In the genomic region with DNA sequence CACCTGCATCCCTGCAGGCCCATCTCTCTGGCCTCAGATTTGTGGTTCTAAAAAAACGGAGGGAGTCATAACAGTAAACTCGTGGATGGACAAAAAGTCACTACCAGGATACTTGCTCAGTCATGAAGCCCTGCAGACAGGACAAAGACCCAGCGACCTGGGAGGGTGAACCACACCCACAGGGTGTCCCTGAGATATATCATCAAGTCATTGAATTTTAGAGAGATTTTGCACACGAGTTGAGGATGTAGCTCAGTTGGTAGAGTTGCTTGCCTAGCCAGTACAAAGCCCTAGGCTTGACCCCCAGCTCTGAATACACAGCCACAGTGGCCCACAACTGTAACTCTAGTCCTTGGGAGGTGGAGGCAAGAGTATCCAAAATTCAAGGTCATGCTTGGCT, we compare ENCODE assay signal across 23 mouse cellular contexts. TPM values are rescaled to one million over a fixed set of nuclear protein-coding genes. Genes with fewer than 3 reads are reported as not detected.
DNase-seq lines count a peak whose midpoint lies in the region; ATAC-seq and TF ChIP-seq lines count a peak whose summit lies in the region.
"Had no signal": no experiment of that assay in that cellular context is flagged by ENCODE, and none has a peak within 500 bp of the region (broad histone marks: within the 10 kb centered on the region; RNA-seq: fewer than 3 reads in every experiment).

No protein-coding gene starts in this region.

- no peak for ATAC-seq in heart, embryonic 11.5 days (replicated peaks; ENCODE audit: insufficient number of reproducible peaks, low FRiP score, low TSS enrichment)
- ATAC-seq in kidney, embryonic 14.5 days (ENCODE audit: low FRiP score, low TSS enrichment), result no peak
- ATAC-seq in embryonic facial prominence, embryonic 13.5 days (ENCODE audit: insufficient number of reproducible peaks, insufficient read depth, low FRiP score, low TSS enrichment, low read depth), result no peak
- no peak for ATAC-seq in erythroid progenitor cell, adult 5-6 weeks (replicated peaks; ENCODE audit: low FRiP score, poor library complexity, severe bottlenecking)

- no peaks in the 10 kb centered on the region for H3K36me3 ChIP-seq in heart, embryonic 11.5 days (ENCODE audit: control insufficient read depth, insufficient read depth, low read length)
- no peaks in the 10 kb centered on the region for H3K36me3 ChIP-seq in kidney, embryonic 14.5 days (ENCODE audit: control insufficient read depth, insufficient read depth, low read length)
- no peaks in the 10 kb centered on the region for H3K36me3 ChIP-seq in ES-Bruce4 (ENCODE audit: control insufficient read depth, insufficient read depth, low read length, poor library complexity, severe bottlenecking)
- H3K36me3 ChIP-seq in embryonic facial prominence, embryonic 13.5 days, result no peaks in the 10 kb centered on the region
- H3K36me3 ChIP-seq: G1E; liver, embryonic 13.5 days; midbrain, embryonic 12.5 days had no signal

- no peak for TF ChIP-seq EP300 in ES-Bruce4 (IDR thresholded peaks at IDR 0.05; ENCODE audit: insufficient read depth, low read depth, low read length)

- WGBS in heart, embryonic 11.5 days (ENCODE audit: insufficient replicate concordance), result 74% methylated on average over 4 of the region's 4 CpGs
- WGBS in kidney, embryonic 14.5 days, result 66% methylated on average over 4 of the region's 4 CpGs
- 81% methylated on average over 4 of the region's 4 CpGs for WGBS in embryonic facial prominence, embryonic 13.5 days

- no peak overlapping the region for H3K4me2 ChIP-seq in heart, embryonic 11.5 days
- H3K4me2 ChIP-seq in kidney, embryonic 14.5 days (replicated peaks; ENCODE audit: low read depth, low read length), result no peak overlapping the region
- no peak overlapping the region for H3K4me2 ChIP-seq in embryonic facial prominence, embryonic 13.5 days
- H3K4me2 ChIP-seq: liver, embryonic 13.5 days; midbrain, embryonic 12.5 days had no signal

- intact Hi-C loops in heart, postnatal 10 days (cut with DNase I), result no loop called here

- no peak for DNase-seq in heart, postnatal 10 days
- no peak for DNase-seq in kidney, adult 8-10 months
- DNase-seq in layer of hippocampus, postnatal 25 days (ENCODE audit: extremely low spot score in 1 of 2, low spot score in 1 of 2), result no peak
- DNase-seq: adrenal gland, adult 8-10 months; B cell, adult 2 months; cerebellum, adult 8-10 months; gastrocnemius, postnatal 36 days; kidney, postnatal 10 days; liver, embryonic 13.5 days had no signal

- TF ChIP-seq CTCF in ES-Bruce4 (IDR thresholded peaks at IDR 0.05; ENCODE audit: low read depth, low read length), result no peak

- no peak overlapping the region for H3K4me3 ChIP-seq in heart, embryonic 11.5 days (ENCODE audit: low read depth, low read length)
- no peak overlapping the region for H3K4me3 ChIP-seq in kidney, embryonic 14.5 days (ENCODE audit: low read length)
- H3K4me3 ChIP-seq in ES-Bruce4 (ENCODE audit: low read depth, low read length), result no peak overlapping the region
- no peak overlapping the region for H3K4me3 ChIP-seq in embryonic facial prominence, embryonic 13.5 days
- H3K4me3 ChIP-seq: liver, embryonic 13.5 days; midbrain, embryonic 12.5 days had no signal

- H3K4me1 ChIP-seq in heart, embryonic 11.5 days (ENCODE audit: control insufficient read depth, insufficient read depth, low read length), result peaks cover 17% of the 10 kb centered on the region
- H3K4me1 ChIP-seq in kidney, embryonic 14.5 days (ENCODE audit: control insufficient read depth, insufficient read depth, low read length), result peaks cover 20% of the 10 kb centered on the region; the same call in 1 of the 2 replicates
- H3K4me1 ChIP-seq in ES-Bruce4 (ENCODE audit: control insufficient read depth, insufficient read depth, low read length), result peaks cover 5% of the 10 kb centered on the region
- peaks cover 26% of the 10 kb centered on the region for H3K4me1 ChIP-seq in embryonic facial prominence, embryonic 13.5 days

- H3K9me3 ChIP-seq in heart, embryonic 11.5 days (replicated peaks; ENCODE audit: control insufficient read depth, low read length), result no peaks in the 10 kb centered on the region
- H3K9me3 ChIP-seq in kidney, embryonic 14.5 days (ENCODE audit: control insufficient read depth, low read length), result no peaks in the 10 kb centered on the region
- H3K9me3 ChIP-seq in ES-Bruce4 (replicated peaks; ENCODE audit: control insufficient read depth, insufficient read depth, low read length, poor library complexity, severe bottlenecking), result no peaks in the 10 kb centered on the region
- no peaks in the 10 kb centered on the region for H3K9me3 ChIP-seq in embryonic facial prominence, embryonic 13.5 days
- H3K9me3 ChIP-seq: G1E; liver, embryonic 13.5 days; midbrain, embryonic 12.5 days had no signal

- no peak overlapping the region for H3K9ac ChIP-seq in heart, embryonic 11.5 days (ENCODE audit: low read depth, low read length)
- no peak overlapping the region for H3K9ac ChIP-seq in kidney, embryonic 14.5 days (ENCODE audit: low read depth, low read length)
- no peak overlapping the region for H3K9ac ChIP-seq in ES-Bruce4 (ENCODE audit: low read depth, poor library complexity, severe bottlenecking)
- no peak overlapping the region for H3K9ac ChIP-seq in embryonic facial prominence, embryonic 13.5 days
- H3K9ac ChIP-seq: liver, embryonic 13.5 days; midbrain, embryonic 12.5 days had no signal

- no peaks in the 10 kb centered on the region for H3K27me3 ChIP-seq in heart, embryonic 11.5 days (ENCODE audit: control insufficient read depth, insufficient read depth, low read length)
- H3K27me3 ChIP-seq in kidney, embryonic 14.5 days (ENCODE audit: control insufficient read depth, insufficient read depth, low read length), result no peaks in the 10 kb centered on the region
- H3K27me3 ChIP-seq in ES-Bruce4 (ENCODE audit: control insufficient read depth, insufficient read depth, low read length, poor library complexity, severe bottlenecking), result no peaks in the 10 kb centered on the region
- no peaks in the 10 kb centered on the region for H3K27me3 ChIP-seq in embryonic facial prominence, embryonic 13.5 days
- H3K27me3 ChIP-seq: liver, embryonic 13.5 days; midbrain, embryonic 12.5 days had no signal

- TF ChIP-seq POLR2A in ES-Bruce4 (IDR thresholded peaks at IDR 0.05; ENCODE audit: insufficient read depth, low read length), result no peak

- H3K27ac ChIP-seq in heart, embryonic 11.5 days (ENCODE audit: low read depth, low read length), result peak overlapping the region; percentile 46; the same call in 1 of the 2 replicates
- peak overlapping the region; percentile 30; the same call in 1 of the 2 replicates for H3K27ac ChIP-seq in kidney, embryonic 14.5 days (ENCODE audit: low read depth, low read length)
- peak overlapping the region; percentile 31 for H3K27ac ChIP-seq in ES-Bruce4 (ENCODE audit: insufficient read depth, low read length)
- H3K27ac ChIP-seq in embryonic facial prominence, embryonic 13.5 days, result peak overlapping the region; percentile 28; the same call in 1 of the 2 replicates
- H3K27ac ChIP-seq: liver, embryonic 13.5 days; midbrain, embryonic 12.5 days had no signal

RNA-seq across cellular contexts. Expression of gene Hspg2, which starts 7.4 kb away (rescaled TPM):
- 55.5 and 56.4 TPM in 2 replicates for polyA plus RNA-seq in heart, embryonic 11.5 days (2014; fragmentation: Nextera tagmentation; extraction: Ambion mirVana)
- 100 to 1,000 TPM; 524 to 560 TPM for total RNA-seq in heart, postnatal 10 days (2021)
- 39.6 and 56.2 TPM in 2 replicates for polyA plus RNA-seq in kidney, embryonic 14.5 days (2014; fragmentation: Nextera tagmentation; extraction: Ambion mirVana)
- polyA plus RNA-seq in ES-Bruce4 (2011; ENCODE audit: insufficient read depth, insufficient read length, low read depth, missing spikeins), result 147 and 184 TPM in 2 replicates
- 28.2 and 30.0 TPM in 2 replicates for polyA plus RNA-seq in embryonic facial prominence, embryonic 13.5 days (2015; fragmentation: Nextera tagmentation; extraction: Ambion mirVana)
- total RNA-seq in erythroid progenitor cell, adult 5-6 weeks (2015; ENCODE audit: low replicate concordance), result not detected in 2 replicates
- 0.13 TPM in 1 of 2 replicates, not detected in the other for total RNA-seq in erythroid progenitor cell, adult 5-6 weeks (2017; ENCODE audit: low replicate concordance)
- total RNA-seq in layer of hippocampus, postnatal 25 days (2021), result 10 to 100 TPM in 1 of 2 experiments, 1 to 10 TPM in 1; 5.6 to 10.8 TPM
- polyA plus RNA-seq: G1E had no signal

RNA-seq across cellular contexts. Expression of gene 1700013G24Rik, which starts 8.1 kb away (rescaled TPM):
- polyA plus RNA-seq in heart, embryonic 11.5 days (2014; fragmentation: Nextera tagmentation; extraction: Ambion mirVana), result not detected in 2 replicates
- total RNA-seq in heart, postnatal 10 days (2021), result not detected
- polyA plus RNA-seq in kidney, embryonic 14.5 days (2014; fragmentation: Nextera tagmentation; extraction: Ambion mirVana), result not detected in 2 replicates
- polyA plus RNA-seq in ES-Bruce4 (2011; ENCODE audit: insufficient read depth, insufficient read length, low read depth, missing spikeins), result not detected in 2 replicates
- polyA plus RNA-seq in embryonic facial prominence, embryonic 13.5 days (2015; fragmentation: Nextera tagmentation; extraction: Ambion mirVana), result not detected in 2 replicates
- total RNA-seq in erythroid progenitor cell, adult 5-6 weeks (2015; ENCODE audit: low replicate concordance), result not detected in 2 replicates
- not detected in 2 replicates for total RNA-seq in erythroid progenitor cell, adult 5-6 weeks (2017; ENCODE audit: low replicate concordance)
- not detected for total RNA-seq in layer of hippocampus, postnatal 25 days (2021)
- total RNA-seq: adrenal gland, adult 8-10 months; gastrocnemius, postnatal 36 days; layer of hippocampus, postnatal 10 days; left cerebral cortex, postnatal 25 days had no signal
- polyA plus RNA-seq: brain, embryonic 14.5 days; frontal cortex, adult 2 months; G1E; liver, embryonic 13.5 days; midbrain, embryonic 12.5 days; small intestine, adult 2 months; stomach, embryonic 14.5 days; thymus, postnatal 0 days had no signal

RNA-seq across cellular contexts. Expression of gene Cela3b, which starts 30.9 kb away (rescaled TPM):
- not detected in 2 replicates for polyA plus RNA-seq in heart, embryonic 11.5 days (2014; fragmentation: Nextera tagmentation; extraction: Ambion mirVana)
- not detected for total RNA-seq in heart, postnatal 10 days (2021)
- not detected in 2 replicates for polyA plus RNA-seq in kidney, embryonic 14.5 days (2014; fragmentation: Nextera tagmentation; extraction: Ambion mirVana)
- polyA plus RNA-seq in ES-Bruce4 (2011; ENCODE audit: insufficient read depth, insufficient read length, low read depth, missing spikeins), result not detected in 2 replicates
- polyA plus RNA-seq in embryonic facial prominence, embryonic 13.5 days (2015; fragmentation: Nextera tagmentation; extraction: Ambion mirVana), result 0.29 TPM in 1 of 2 replicates, not detected in the other
- not detected in 2 replicates for total RNA-seq in erythroid progenitor cell, adult 5-6 weeks (2015; ENCODE audit: low replicate concordance)
- total RNA-seq in erythroid progenitor cell, adult 5-6 weeks (2017; ENCODE audit: low replicate concordance), result not detected in 2 replicates
- total RNA-seq in layer of hippocampus, postnatal 25 days (2021), result not detected
- total RNA-seq: G1E; gastrocnemius, postnatal 36 days; layer of hippocampus, postnatal 10 days; left cerebral cortex, postnatal 25 days had no signal
- polyA plus RNA-seq: brain, embryonic 14.5 days; frontal cortex, adult 2 months; G1E; midbrain, embryonic 12.5 days; stomach, embryonic 14.5 days; thymus, postnatal 0 days had no signal

RNA-seq across cellular contexts. Expression of gene Cela3a, which starts 51.6 kb away (rescaled TPM):
- not detected in 2 replicates for polyA plus RNA-seq in heart, embryonic 11.5 days (2014; fragmentation: Nextera tagmentation; extraction: Ambion mirVana)
- total RNA-seq in heart, postnatal 10 days (2021), result not detected
- not detected in 2 replicates for polyA plus RNA-seq in kidney, embryonic 14.5 days (2014; fragmentation: Nextera tagmentation; extraction: Ambion mirVana)
- not detected in 2 replicates for polyA plus RNA-seq in ES-Bruce4 (2011; ENCODE audit: insufficient read depth, insufficient read length, low read depth, missing spikeins)
- not detected in 2 replicates for polyA plus RNA-seq in embryonic facial prominence, embryonic 13.5 days (2015; fragmentation: Nextera tagmentation; extraction: Ambion mirVana)
- not detected in 2 replicates for total RNA-seq in erythroid progenitor cell, adult 5-6 weeks (2015; ENCODE audit: low replicate concordance)
- total RNA-seq in erythroid progenitor cell, adult 5-6 weeks (2017; ENCODE audit: low replicate concordance), result not detected in 2 replicates
- not detected for total RNA-seq in layer of hippocampus, postnatal 25 days (2021)
- total RNA-seq: adrenal gland, adult 8-10 months; G1E; gastrocnemius, postnatal 36 days; layer of hippocampus, postnatal 10 days; left cerebral cortex, postnatal 25 days had no signal
- polyA plus RNA-seq: brain, embryonic 14.5 days; frontal cortex, adult 2 months; G1E; liver, embryonic 13.5 days; midbrain, embryonic 12.5 days; small intestine, adult 2 months; stomach, embryonic 14.5 days; thymus, postnatal 0 days had no signal
